Mouse (Mus musculus) ES-Bruce4 (cell line): ENCODE measurements around the gene 2210010C04Rik. TPM values are rescaled to one million over a fixed set of nuclear protein-coding genes. Genes with fewer than 3 reads are reported as not detected.

ENCODE experiments used
- H3K27ac ChIP-seq: 2 replicates; pipeline ENCODE4 v1.5.1; 2012; ENCODE audit warnings: low read length, inconsistent platforms; ENCODE audit not compliant: insufficient read depth
- H3K27me3 ChIP-seq: 2 replicates; pipeline ENCODE4 v1.6.1; 2012; ENCODE audit warnings: mild to moderate bottlenecking, low read length, inconsistent platforms; ENCODE audit not compliant: control insufficient read depth, poor library complexity, insufficient read depth, severe bottlenecking
- H3K36me3 ChIP-seq: 2 replicates; pipeline ENCODE4 v1.6.1; 2012; ENCODE audit warnings: inconsistent platforms, mild to moderate bottlenecking, low read length, moderate library complexity; ENCODE audit not compliant: control insufficient read depth, poor library complexity, insufficient read depth, severe bottlenecking
- H3K4me1 ChIP-seq: one replicate; pipeline ENCODE4 v1.8.1; 2011; ENCODE audit warnings: low read length; ENCODE audit not compliant: control insufficient read depth, insufficient read depth
- H3K4me3 ChIP-seq: 2 replicates; pipeline ENCODE4 v1.5.1; 2011; ENCODE audit warnings: low read depth, mild to moderate bottlenecking, low read length
- H3K9ac ChIP-seq: 2 replicates; pipeline ENCODE4 v1.6.1; 2012; ENCODE audit warnings: low read depth, mild to moderate bottlenecking, inconsistent platforms; ENCODE audit not compliant: poor library complexity, severe bottlenecking
- H3K9me3 ChIP-seq: replicated peaks from 2 replicates; pipeline ENCODE4 v1.6.1; 2012; ENCODE audit warnings: mild to moderate bottlenecking, low read length, inconsistent platforms; ENCODE audit not compliant: control insufficient read depth, poor library complexity, insufficient read depth, severe bottlenecking
- CTCF ChIP-seq: IDR thresholded peaks from one replicate; pipeline ENCODE4 v1.8.1; 2011; ENCODE audit warnings: low read depth, low read length
- EP300 ChIP-seq: IDR thresholded peaks from 2 replicates; pipeline ENCODE4 v1.6.1; 2011; ENCODE audit warnings: low read depth, low read length; ENCODE audit not compliant: insufficient read depth
- POLR2A ChIP-seq: IDR thresholded peaks from one replicate; pipeline ENCODE4 v1.8.1; 2011; ENCODE audit warnings: low read length; ENCODE audit not compliant: insufficient read depth
- polyA plus RNA-seq: library from polyadenylated mRNA; stranded (reverse); fragments of >200 nt; gene quantifications from 2 replicates; pipeline ENCODE4 v1.2.4, GENCODE M21; 2011; ENCODE audit warnings: low read depth; ENCODE audit not compliant: missing spikeins, insufficient read depth, insufficient read length

2210010C04Rik gene
- polyA plus RNA-seq, 1 experiment: not detected

- H3K4me1 ChIP-seq: peaks cover 2% of the 10 kb centered on the region
- H3K4me3 ChIP-seq: no peak overlapping the region
- no peak for TF ChIP-seq CTCF
- TF ChIP-seq POLR2A: no peak
- TF ChIP-seq EP300: no peak
- H3K9me3 ChIP-seq: no peaks in the 10 kb centered on the region
- no peaks in the 10 kb centered on the region for H3K27me3 ChIP-seq
- H3K9ac ChIP-seq: no peak overlapping the region
- H3K27ac ChIP-seq: no peak overlapping the region
- no peaks in the 10 kb centered on the region for H3K36me3 ChIP-seq
Observed at GRCm38 (mm10) chr6:41032231-41032630, 3.1 kb downstream of the 2210010C04Rik start.

GRCm38 (mm10) chr6:41030821-41031220 is 4.5 kb downstream of the 2210010C04Rik start:
- Histone ChIP-seq H3K4me1 (peaks cover 4% of the 10 kb centered on the region), H3K27me3 (no peaks in the 10 kb centered on the region), H3K9me3 (no peaks in the 10 kb centered on the region), H3K9ac (no peak overlapping the region), H3K4me3 (no peak overlapping the region), H3K27ac (no peak overlapping the region), H3K36me3 (no peaks in the 10 kb centered on the region)
- no peak for TF ChIP-seq POLR2A
- no peak for TF ChIP-seq EP300
- no peak for TF ChIP-seq CTCF

- Histone ChIP-seq H3K4me1 (peaks cover 4% of the 10 kb centered on the region), H3K9ac (no peak overlapping the region), H3K36me3 (no peaks in the 10 kb centered on the region), H3K9me3 (no peaks in the 10 kb centered on the region), H3K4me3 (no peak overlapping the region), H3K27me3 (no peaks in the 10 kb centered on the region), H3K27ac (no peak overlapping the region)
- TF ChIP-seq EP300 (no peak), CTCF (no peak)
Observed at GRCm38 (mm10) chr6:41027053-41027452, 8.3 kb downstream of the 2210010C04Rik start.

- Histone ChIP-seq H3K27ac (no peak overlapping the region), H3K9ac (no peak overlapping the region), H3K9me3 (no peaks in the 10 kb centered on the region), H3K4me3 (no peak overlapping the region), H3K27me3 (no peaks in the 10 kb centered on the region), H3K36me3 (no peaks in the 10 kb centered on the region), H3K4me1 (peaks cover 4% of the 10 kb centered on the region)
- no peak for TF ChIP-seq EP300
- TF ChIP-seq POLR2A: no peak
- no peak for TF ChIP-seq CTCF
Observed at GRCm38 (mm10) chr6:41025873-41026650, 9.2 kb downstream of the 2210010C04Rik start.

GRCm38 (mm10) chr6:41019140-41019539 is 16.2 kb downstream of the 2210010C04Rik start:
- Histone ChIP-seq H3K36me3 (no peaks in the 10 kb centered on the region), H3K4me1 (no peaks in the 10 kb centered on the region), H3K9me3 (no peaks in the 10 kb centered on the region), H3K27ac (no peak overlapping the region), H3K9ac (no peak overlapping the region), H3K27me3 (no peaks in the 10 kb centered on the region), H3K4me3 (no peak overlapping the region)
- TF ChIP-seq POLR2A (no peak), CTCF (no peak), EP300 (no peak)

GRCm38 (mm10) chr6:41018629-41019028 is 16.7 kb downstream of the 2210010C04Rik start:
- no peaks in the 10 kb centered on the region for H3K27me3 ChIP-seq
- TF ChIP-seq CTCF (no peak), POLR2A (no peak), EP300 (no peak)
- H3K9ac ChIP-seq: no peak overlapping the region
- no peaks in the 10 kb centered on the region for H3K4me1 ChIP-seq
- no peak overlapping the region for H3K27ac ChIP-seq
- H3K4me3 ChIP-seq: no peak overlapping the region
- no peaks in the 10 kb centered on the region for H3K9me3 ChIP-seq
- no peaks in the 10 kb centered on the region for H3K36me3 ChIP-seq
